Mouse (Mus musculus): ENCODE results near the gene Tbc1d22a.

- TF ChIP-seq EP300 (IDR thresholded peaks at IDR 0.05; ENCODE audit: low read depth), result no peak
- no peak for TF ChIP-seq CTCF (IDR thresholded peaks at IDR 0.05; ENCODE audit: low read depth)
These were observed 126.5 kb downstream of the Tbc1d22a start for GRCm38 (mm10) chr15:86340766-86341165.

All from heart, postnatal 0 days (tissue).